Mouse (Mus musculus) natural killer cell, adult 2 months (primary cell): ENCODE measurements around the gene Tab1.

ENCODE experiments used
- DNase-seq, 2 experiments: peaks; one replicate each; pipeline ENCODE4 v3.0.0; 2022; ENCODE audit warnings: low spot score in 2 of 2

The Tab1 gene

GRCm38 (mm10) chr15:80206057-80206565 lies 73.2 kb downstream of the Tab1 start:
- DNase-seq, result no peak

GRCm38 (mm10) chr15:80208446-80208845 lies 75.5 kb downstream of the Tab1 start:
- DNase-seq, result no peak
